Mouse (Mus musculus) heart, postnatal 25 days (tissue): ENCODE data around the gene Dusp22. TPM values are rescaled to one million over a fixed set of nuclear protein-coding genes. Genes with fewer than 3 reads are reported as not detected.
A peak's percentile ranks its signal among the peaks of the same experiment; 100 is the strongest.

ENCODE experiments used
- DNase-seq: peaks from one replicate; pipeline ENCODE4 v3.0.0; 2022; ENCODE audit warnings: low spot score
- intact Hi-C: fragments of 180-260 bp; cut with DNase I; formaldehyde crosslinking; loops from one replicate; pipeline ENCODE4 v1.15.1; 2025
- total RNA-seq, 2 experiments: library from RNA; stranded (reverse); gene quantifications; 2 replicates each; pipeline ENCODE4 v1.2.3; 2021

Dusp22 gene
- total RNA-seq, result 10 to 100 TPM; 22.6 to 24.9 TPM

DNA sequence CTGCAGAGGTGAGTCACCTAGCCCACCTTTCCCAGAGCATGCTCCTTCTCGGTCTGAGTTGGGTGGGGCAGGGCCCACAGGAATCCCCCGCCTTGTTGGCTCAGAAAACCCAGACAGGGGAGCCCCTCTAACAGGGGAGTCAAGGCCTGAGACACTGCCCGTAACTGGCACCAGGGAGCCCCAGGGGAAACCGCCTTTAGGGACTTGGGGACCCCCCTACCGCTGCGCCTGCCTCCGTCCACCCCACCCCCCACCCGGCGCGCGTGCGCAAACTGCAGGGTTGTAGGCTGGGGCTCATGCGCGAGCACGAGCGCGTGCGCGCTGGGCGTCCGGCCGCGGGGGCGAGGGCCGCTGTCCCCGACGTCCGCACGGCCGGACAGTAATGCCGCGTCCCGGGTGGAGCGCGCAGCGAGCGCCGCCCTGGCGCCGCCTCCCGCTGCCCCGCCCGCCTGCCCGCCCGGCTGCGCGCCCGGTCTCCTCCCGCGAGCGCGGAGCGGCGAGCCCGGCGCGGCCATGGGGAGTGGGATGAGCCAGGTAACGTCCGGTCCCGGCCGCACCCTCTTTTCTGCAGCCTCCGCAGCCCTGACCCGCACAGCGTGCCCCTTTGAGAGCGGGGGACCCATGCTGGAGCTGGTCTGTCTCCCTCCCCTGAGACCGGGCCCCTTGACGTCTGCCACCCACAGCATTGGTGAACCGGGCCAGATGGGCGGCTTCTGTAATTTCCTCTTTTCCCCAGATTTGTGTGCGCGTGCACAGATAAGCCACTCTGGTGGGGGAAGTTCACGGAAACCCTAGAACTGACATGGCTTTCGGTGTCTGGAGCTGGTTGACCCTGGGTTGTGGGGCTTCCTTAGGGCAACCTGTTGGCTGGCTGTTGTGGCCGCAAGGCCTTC is at the start of gene Dusp22:
Gene Dusp22, plus strand, starts transcription at position 387 of the 893 bp plus-strand sequence.
- peak; percentile 88 for DNase-seq
- intact Hi-C loops, result loop anchor here (5.0 to 10.0 kb wide), 2 partner anchors 113 to 315 kb away; partner anchors contain the start of genes Exoc2, Gm5447 and Uqcrfs1

DNA sequence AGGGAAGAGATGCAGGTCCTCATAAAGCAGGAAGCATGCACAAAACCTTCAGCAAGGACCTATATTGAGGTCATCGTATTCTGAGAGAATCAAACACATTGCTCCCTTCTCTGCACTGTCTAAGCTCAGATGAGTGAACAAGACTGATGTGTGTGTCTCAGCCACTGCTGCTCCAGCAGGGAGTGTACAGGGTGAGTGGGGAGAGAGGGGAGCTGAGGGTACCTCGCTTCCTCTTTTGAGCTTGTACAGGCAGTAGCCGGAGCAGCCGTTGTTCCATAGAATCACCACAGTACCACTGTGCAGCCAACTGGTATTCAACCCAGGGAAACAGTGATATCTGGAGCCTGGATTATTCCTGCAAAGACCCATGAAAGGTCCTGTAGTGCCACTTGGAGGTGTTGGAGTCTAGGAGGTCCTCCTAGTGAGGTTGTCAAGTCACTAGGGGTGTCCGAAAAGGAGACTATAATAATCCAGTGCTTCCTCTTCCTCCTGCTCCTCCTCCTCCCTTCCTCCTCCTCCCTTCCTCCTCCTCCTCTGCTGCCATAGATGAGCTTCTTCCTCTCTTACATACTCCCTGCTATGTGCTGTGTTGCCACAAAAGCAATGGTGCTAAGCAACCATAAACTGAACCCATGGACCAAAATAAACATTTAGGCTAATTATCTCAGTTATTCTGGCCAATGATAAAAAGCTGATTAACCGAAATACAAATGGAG is 47.6 kb upstream of the Dusp22 start:
- intact Hi-C loops, result no loop called here

DNA sequence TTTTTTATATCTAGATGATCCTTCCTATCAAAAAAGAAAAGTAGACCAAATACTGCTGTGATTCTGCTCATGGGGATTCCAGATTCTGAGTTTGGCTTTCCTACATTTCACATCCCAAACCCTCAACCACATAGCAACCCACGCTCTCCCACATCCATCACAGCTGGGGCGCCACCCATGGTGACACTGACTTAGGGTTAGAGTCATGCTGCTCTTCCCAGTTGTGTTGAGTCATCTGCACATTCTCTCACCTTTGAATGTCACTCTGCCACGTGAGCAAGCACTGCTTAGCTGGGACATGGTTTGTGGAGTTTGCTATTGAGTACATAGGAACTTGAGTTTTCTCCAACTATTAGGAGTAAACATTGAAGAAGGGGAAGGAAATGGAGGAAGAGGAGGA is 40.1 kb upstream of the Dusp22 start:
- DNase-seq, result no peak
- intact Hi-C loops, result no loop called here

More for the DNA sequence above, 47.6 kb upstream of the Dusp22 start:
- no peak for DNase-seq

DNA sequence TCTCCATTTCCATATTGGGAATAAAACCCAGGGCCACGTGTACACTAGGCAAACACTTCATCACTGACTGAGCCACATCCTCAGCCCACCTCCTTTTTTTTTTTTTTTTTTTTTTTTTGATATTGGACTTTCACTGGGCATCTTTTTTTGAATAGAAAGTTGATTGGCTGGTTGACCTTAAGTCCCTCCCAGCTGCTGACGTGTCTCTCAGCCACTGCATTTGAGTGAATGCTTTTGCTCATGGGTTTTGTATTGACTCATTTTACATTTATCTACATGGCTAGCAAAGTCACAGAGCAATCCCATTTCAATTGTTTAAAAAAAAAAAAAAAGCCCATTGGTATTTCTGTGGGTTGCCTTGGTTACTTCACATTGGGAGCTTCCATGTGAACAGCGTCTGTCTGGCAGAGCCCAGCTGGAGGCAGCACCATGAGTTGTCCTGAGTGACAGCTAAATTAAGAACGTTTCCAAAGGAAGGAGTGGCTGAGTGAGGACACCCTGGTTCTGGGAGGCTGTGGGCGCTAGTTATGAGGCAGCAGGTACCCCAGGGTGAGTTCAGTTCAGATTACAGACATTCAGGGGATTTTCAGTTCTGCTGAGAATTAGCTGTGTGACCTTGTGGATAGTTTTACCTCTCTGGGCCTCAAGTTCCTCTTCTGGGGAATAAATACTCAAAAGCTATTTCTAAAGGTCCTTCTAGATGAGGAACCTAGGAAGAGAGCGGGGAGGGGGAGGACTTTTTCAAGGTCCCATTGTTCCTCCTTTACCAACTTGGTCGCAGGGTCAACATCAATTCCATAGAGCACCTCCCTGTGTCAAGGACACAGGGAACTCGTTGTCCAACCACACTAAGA is 31.4 kb upstream of the Dusp22 start:
- intact Hi-C loops, result no loop called here

DNA sequence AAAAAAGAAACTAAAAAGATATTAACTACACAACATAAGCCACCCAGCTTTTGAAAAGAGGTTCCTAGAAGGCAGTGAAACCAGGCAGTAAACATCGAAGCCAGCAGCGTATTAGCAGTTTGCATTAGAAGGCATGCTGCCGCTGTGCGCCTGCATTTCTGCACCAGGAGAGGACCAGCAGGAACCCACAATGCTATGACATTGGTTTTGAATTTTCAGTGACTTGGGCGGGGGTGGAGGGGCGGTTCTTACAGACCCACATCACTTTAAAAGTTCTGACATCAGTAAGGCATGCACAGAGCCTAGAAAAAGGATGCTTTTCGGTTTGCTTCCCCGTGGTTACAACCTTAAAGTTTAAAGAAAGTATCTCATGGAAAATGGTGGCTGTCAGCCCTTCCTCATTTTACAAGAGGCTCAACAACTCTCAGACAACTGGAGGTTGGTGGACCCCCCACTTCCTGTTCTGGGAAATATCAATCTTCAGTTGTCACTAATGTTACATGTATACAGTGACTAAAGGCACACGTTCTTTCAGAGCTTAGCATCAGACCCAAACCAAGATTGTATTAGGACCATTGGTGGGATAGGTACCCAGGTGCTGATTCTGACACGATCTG is 29.9 kb upstream of the Dusp22 start:
- no peak for DNase-seq
- intact Hi-C loops, result no loop called here

More for the DNA sequence above, 31.4 kb upstream of the Dusp22 start:
- DNase-seq, result no peak

DNA sequence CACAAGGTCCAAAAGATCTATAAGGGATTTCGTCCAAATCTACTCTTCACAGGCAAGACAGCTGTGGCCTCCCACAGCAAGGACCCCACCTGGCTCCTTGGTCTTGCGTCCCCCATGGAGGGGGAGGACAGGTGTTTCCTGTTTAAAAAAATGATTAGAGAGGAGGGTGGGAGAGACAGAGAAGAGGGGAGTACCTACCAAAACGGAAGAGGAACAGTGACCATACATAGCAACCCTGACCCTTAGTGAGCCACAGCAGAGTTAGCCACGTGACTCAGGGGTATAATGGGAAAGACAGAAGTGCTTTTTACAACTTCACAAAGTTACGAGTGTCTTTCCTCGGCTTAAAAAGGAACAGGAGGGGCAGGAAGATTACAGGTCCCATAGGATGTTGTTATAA is 26.8 kb upstream of the Dusp22 start:
- no peak for DNase-seq
- intact Hi-C loops, result no loop called here

DNA sequence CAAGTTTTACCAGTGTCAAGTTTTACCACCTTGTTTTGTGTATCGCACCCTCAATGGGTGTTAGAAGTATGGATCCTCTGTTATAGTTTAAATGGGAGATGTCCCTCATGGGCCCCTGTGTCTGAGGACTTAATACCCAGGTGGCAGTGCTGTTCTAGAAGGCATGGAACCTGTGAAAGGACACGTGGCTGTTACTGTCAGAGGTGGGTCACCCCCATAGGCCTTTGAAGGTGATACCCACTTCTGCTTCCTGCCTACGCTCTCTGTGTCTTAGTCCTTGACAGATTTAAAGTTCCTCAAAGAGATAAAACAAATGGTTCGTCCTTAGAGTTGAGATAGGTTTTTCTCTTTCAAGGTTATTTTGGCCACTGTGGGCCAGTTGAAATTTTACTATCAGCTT is 23.3 kb upstream of the Dusp22 start:
- intact Hi-C loops, result no loop called here
- no peak for DNase-seq

DNA sequence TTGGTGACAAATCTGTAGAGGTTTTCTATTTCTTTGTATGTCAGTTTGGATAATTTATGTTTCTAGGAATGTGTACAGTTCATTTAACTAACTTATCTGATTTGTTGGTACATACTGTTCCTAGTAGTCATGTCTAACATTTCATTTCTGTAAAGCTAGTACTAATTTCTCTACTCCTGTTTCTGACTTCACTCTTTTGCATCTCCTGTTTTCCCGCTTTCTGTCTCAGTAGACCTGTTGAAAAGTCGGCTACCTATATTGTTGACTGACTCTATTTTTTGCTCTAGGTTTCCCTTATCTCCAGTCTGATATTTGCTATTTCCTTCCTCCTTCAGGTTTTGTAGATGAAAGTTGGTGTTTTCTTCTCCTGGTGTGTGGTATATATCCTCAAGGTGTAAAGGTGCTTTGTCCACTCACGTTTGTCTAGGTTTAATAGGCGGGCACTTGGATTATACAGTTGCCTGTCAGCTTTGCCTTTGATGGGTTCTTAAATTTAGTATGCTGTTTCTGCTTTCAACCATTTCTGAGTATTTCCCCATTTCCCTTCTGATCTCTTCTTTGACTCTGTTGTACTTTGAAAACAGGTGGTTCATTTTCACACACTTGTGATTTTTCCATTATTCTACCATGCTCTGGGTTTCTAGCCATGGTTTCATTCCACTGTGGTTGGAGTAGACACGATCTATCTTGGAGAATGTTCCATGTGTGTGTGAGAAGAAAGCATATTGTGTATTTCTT is 21.3 kb upstream of the Dusp22 start:
- intact Hi-C loops, result no loop called here
- DNase-seq, result no peak

DNA sequence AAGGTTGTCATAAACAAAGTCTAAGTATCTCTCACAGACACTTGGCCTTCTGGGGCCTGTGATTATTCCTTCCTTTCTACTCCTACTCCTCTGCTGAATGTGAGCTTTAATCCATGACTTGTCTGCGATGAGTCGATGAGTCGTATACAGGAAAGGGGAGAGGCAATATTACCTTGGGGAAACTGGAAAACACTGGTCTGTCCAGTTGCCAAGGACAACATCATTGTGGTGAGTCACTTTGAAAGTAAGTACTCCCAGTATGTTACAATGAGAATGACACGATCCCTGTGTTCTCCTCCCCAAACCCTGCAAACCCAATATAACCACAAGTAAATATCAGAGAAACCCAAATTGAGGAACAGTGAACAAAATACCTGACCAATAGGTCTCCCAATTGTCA is 17.7 kb upstream of the Dusp22 start:
- no peak for DNase-seq
- intact Hi-C loops, result no loop called here

DNA sequence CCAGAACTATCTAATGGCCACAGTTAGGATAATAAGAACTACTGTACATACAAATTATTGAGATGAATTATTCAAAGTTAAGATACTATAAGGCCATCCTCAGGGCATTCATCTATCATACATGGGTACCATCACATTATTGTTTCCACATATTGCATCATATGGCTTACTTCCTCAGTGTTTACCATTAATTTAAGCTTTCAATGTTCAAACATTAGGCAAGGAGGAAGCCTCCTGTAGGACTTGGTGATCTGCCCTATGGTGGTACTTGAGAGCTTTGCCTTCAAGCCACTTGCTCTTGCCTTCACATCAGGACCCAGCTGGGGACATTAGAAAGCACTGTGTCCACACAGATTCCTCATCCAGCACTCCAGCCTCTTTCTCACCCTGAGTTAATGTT is 11.3 kb upstream of the Dusp22 start:
- intact Hi-C loops, result no loop called here
- DNase-seq, result no peak

DNA sequence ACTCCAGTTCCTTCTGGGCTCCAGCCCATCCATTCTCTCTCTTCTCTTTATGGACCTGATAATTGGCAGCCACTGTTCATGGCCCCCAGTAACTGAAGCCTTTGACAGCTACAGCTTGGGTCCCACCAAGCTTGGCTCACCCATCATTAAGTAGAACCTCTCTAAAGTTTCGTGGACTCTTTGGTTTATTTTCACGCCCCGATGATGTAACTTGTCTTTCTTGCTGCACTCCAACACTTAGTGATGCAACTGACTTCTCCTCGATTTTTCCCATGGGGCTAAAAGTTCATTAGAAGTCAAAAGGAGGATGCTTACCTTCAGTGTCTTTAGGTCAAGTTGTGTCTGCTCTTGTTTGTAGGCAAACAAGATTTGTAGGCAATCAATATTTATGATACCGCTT is 10.6 kb upstream of the Dusp22 start:
- intact Hi-C loops, result no loop called here
- DNase-seq, result no peak

DNA sequence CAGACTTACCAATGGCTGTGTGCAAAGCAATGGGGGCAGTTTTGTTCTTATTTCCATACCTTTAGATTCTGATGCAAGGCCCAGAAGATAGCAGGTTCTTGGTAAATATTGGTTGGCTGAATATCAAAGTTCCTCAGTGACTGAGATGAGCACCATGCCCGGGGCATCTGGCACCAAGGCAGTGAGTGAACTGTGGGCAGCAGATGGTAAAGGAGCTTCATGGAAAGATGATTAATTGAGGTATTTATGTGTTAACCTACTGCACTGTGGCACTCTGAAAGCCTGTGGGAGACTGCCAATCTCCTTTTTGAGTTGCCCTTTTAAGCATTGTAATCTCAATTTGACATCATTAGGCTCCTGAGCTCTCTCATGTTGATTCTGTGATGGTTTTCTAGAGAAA is 9.1 kb upstream of the Dusp22 start:
- intact Hi-C loops, result loop anchor here (10.0 kb wide), 1 partner anchor 324 kb away; the partner anchor contains the start of genes Exoc2 and Gm5447
- no peak for DNase-seq

DNA sequence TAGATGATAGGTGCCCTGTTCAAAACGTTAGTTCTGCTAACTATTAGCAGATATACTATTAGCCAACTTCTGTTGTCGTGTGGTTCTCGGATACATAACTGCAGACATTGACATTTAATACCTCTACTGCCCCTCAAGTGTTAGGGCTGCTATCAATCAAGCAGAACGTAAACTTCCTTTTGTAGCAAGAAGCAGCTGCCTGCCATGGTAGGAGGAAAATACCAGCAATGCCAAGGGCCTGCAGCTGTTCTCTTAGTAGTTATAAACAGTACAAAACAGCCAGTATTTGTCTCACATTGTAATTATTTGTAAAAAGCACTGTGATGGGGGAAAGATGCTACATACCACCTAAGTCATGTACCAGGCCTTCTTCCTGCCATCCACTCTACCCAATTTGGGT is 6.7 kb upstream of the Dusp22 start:
- intact Hi-C loops, result loop anchor here (10.0 kb wide), 1 partner anchor 322 kb away; the partner anchor contains the start of genes Exoc2 and Gm5447
- DNase-seq, result no peak

DNA sequence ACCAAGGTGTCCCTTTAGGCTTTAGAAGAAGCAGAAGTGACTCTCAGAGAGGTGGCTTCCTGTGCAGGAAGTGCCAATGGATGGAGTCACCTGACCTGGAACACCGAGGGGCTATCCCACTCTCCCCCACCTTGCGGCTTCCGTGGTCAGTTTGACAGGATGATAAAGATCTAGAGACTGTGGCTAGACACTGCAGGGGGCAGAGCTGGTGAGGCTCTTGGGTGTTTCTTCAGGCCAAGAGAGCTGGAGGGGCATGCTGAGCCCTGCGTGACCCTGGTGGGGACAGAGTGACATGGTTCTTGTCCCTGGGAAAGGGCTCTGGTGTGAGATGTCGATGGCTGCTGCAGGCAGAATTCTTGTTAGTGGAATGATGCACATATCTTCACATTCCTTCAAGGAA is 5.3 kb upstream of the Dusp22 start:
- intact Hi-C loops, result loop anchor here (10.0 kb wide), 1 partner anchor 320 kb away; the partner anchor contains the start of genes Exoc2 and Gm5447
- DNase-seq, result no peak

DNA sequence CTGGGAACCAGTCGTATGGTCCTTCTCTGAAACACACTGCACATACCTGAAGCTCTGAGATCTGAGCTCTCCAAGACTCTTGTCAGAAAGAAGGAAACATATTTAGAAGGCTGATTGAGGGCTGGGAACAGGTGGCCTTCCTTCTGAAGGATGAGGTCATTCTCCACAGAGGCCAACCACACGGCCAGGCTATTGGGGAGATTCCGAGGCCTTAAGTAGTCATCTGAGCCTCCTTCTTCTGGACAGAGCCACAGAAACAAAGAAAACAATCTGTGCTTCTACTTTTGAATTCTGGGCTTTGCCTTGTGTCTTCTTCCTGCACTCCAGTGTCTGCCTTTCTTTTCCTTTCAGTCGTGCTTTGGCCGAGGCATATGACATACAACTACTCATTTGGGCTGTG is 2.9 kb upstream of the Dusp22 start:
- intact Hi-C loops, result loop anchor here (10.0 kb wide), 1 partner anchor 318 kb away; the partner anchor contains the start of genes Exoc2 and Gm5447
- DNase-seq, result no peak

DNA sequence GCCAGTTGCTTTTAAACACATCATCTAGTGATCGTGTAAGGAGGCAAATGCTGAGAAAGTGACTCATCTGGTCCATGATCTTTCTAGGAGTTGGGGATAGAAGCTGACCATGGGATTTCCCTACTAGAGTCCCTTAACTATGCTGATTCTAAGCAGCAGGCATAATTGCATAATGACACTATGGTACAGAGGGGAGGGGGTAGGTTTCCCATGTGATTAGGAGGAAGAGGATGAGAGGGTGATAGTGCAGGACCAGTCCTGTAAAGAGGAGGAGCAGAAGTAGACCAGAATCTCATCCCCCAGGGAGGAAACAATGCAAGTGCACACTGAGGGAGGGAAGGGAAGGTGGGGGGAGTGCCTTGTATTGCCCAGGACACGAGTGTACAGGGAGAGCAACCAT is 2.0 kb upstream of the Dusp22 start:
- DNase-seq, result no peak

DNA sequence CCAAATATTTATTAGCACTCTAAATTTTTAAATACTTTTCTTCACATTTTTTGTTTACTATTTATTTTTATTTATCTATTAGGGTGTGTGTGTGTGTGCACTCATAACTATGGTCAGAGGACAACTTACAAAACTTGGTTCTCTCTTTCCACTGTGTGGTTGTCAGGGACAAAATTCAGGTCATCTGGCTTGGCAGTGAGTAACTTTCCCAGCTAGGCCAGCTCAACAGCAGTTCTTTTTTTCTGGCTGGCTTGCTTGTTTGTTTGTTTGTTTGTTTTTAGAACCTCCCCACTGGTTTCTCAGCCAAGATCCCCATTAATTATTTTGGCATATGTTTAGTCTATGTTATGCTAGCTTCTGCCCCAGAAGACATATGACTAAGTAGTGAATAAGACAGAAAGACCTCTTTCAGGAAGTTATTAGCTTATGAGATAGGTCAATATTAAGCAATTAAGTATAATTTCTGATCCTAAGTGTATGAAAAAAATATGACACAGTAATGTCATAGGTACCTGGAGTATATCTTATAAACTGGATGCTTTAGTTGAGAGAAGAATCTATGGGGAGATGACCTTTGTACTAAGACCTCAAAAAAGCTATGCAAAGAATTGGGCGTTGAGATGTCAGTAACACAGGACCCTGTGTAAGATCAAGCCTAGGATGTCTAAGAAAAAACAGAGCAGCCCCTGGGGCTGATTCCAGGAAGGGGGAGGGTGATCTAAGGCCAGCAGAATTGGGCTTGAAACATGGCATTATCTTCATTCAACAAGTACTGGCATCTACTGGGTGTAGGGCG is 1.4 kb upstream of the Dusp22 start:
- intact Hi-C loops, result loop anchor here (10.0 kb wide), 1 partner anchor 316 kb away; the partner anchor contains the start of genes Exoc2 and Gm5447

More for the DNA sequence above, 2.0 kb upstream of the Dusp22 start:
- intact Hi-C loops, result loop anchor here (10.0 kb wide), 1 partner anchor 317 kb away; the partner anchor contains the start of genes Exoc2 and Gm5447

DNA sequence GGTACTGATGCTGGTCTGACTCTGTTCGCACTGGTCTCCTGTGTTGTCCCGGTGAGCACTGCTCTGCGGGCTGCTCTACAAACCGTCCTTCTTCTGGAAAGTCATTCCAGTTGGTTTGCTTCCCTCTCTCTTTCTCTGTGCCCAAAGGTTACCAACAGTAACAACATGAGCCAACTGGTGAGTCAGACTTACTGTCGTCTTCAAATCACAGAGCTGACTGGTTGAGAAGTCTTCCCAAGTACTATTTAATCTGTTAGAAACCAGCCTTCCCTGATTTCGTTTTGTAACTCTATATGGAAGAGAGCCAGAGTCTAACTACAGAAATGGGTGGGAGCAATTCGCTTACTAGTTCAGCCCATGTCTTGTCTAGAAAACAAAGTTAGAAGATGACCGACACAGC is 5.5 kb downstream of the Dusp22 start:
- DNase-seq, result no peak
- intact Hi-C loops, result no loop called here

More for the DNA sequence above, 1.4 kb upstream of the Dusp22 start:
- no peak for DNase-seq
